Mouse (Mus musculus) CH12.LX (cell line): ENCODE results near the gene Col9a2.

Source experiments
- CTCF ChIP-seq, 2 experiments: IDR thresholded peaks in 1 of 2; conservative IDR thresholded peaks in 1 of 2; 2 replicates each; pipeline ENCODE4 v1.5.1; 2011 to 2012; ENCODE audit warnings: low read depth in 2 of 2, low read length in 2 of 2, improper control_type of control experiment in 1 of 2, inconsistent platforms in 1 of 2, mild to moderate bottlenecking in 1 of 2, moderate library complexity in 1 of 2
- TCF12 ChIP-seq: IDR thresholded peaks from 2 replicates; pipeline ENCODE4 v1.6.1; 2014; ENCODE audit warnings: low read depth, mild to moderate bottlenecking, inconsistent platforms, low read length, improper control_type of control experiment

- peak; percentile 82 to 86 for TF ChIP-seq CTCF (conservative IDR thresholded peaks at IDR 0.05 in 1 of 2, IDR thresholded peaks at IDR 0.05 in 1 of 2; ENCODE audit: low read depth in 2 of 2, low read length in 2 of 2)
- TF ChIP-seq TCF12, result no peak
These were observed 1.9 kb downstream of the Col9a2 start for GRCm38 (mm10) chr4:121040897-121041671.
